Mouse (Mus musculus): ENCODE measurements around the gene Procr. TPM values are rescaled to one million over a fixed set of nuclear protein-coding genes. Genes with fewer than 3 reads are reported as not detected.

The Procr gene
- 11.7 and 14.6 TPM in 2 replicates for polyA plus RNA-seq (2012; rRNA removed)

GRCm38 (mm10) chr2:155751014-155751786 lies at the start of gene Procr:
Procr (plus strand) TSS chr2:155751117.

GRCm38 (mm10) chr2:155729158-155729645 lies 21.7 kb upstream of the Procr start, which contains the start of gene Edem2:
Edem2 (minus strand) TSS chr2:155729475.

GRCm38 (mm10) chr2:155735766-155736165 lies 15.2 kb upstream of the Procr start, which contains the start of gene Gm17581:
Gm17581 (minus strand) TSS chr2:155735866.

GRCm38 (mm10) chr2:155774927-155775684 lies 24.2 kb downstream of the Procr start, which contains the start of gene Mmp24:
Mmp24 (plus strand) TSS chr2:155775342.

Other genes starting within 250 kb of the Procr start
- gene Acss2, start 233.2 kb upstream of the Procr start, polyA plus RNA-seq (2012; rRNA removed) = 29.9 and 32.3 TPM in 2 replicates
- gene Ggt7, start 232.9 kb upstream of the Procr start, polyA plus RNA-seq (2012; rRNA removed) = 22.8 and 26.3 TPM in 2 replicates
- gene Gss, start 158.3 kb upstream of the Procr start, polyA plus RNA-seq (2012; rRNA removed) = 22.9 and 32.6 TPM in 2 replicates
- 0.53 and 0.97 TPM in 2 replicates for gene Myh7b, start 139.9 kb upstream of the Procr start, polyA plus RNA-seq (2012; rRNA removed)
- gene Trpc4ap, start 58.7 kb upstream of the Procr start, polyA plus RNA-seq (2012; rRNA removed) = 212 and 229 TPM in 2 replicates
- 79.8 and 160 TPM in 2 replicates for gene Edem2, start 21.6 kb upstream of the Procr start, polyA plus RNA-seq (2012; rRNA removed)
- not detected in 2 replicates for gene Gm17581, start 15.3 kb upstream of the Procr start, polyA plus RNA-seq (2012; rRNA removed)
- gene Mmp24, start 24.2 kb downstream of the Procr start, polyA plus RNA-seq (2012; rRNA removed) = 0.24 and 0.25 TPM in 2 replicates
- 73.4 and 100 TPM in 2 replicates for gene BC029722, start 68.3 kb downstream of the Procr start, polyA plus RNA-seq (2012; rRNA removed)
- 144 and 153 TPM in 2 replicates for gene Eif6, start 75.8 kb downstream of the Procr start, polyA plus RNA-seq (2012; rRNA removed)
- 0.03 TPM in 1 of 2 replicates, not detected in the other for gene Fam83c, start 83.7 kb downstream of the Procr start, polyA plus RNA-seq (2012; rRNA removed)
- 16.7 and 23.2 TPM in 2 replicates for gene Uqcc1, start 179.2 kb downstream of the Procr start, polyA plus RNA-seq (2012; rRNA removed)
- not detected in 2 replicates for gene Gm15557, start 189.6 kb downstream of the Procr start, polyA plus RNA-seq (2012; rRNA removed)
- 0.85 and 0.87 TPM in 2 replicates for gene Gdf5, start 194.2 kb downstream of the Procr start, polyA plus RNA-seq (2012; rRNA removed)
- 12.7 and 14.5 TPM in 2 replicates for gene Cep250, start 205.3 kb downstream of the Procr start, polyA plus RNA-seq (2012; rRNA removed)

Measured in ovary, adult 2 months (tissue).